Mouse (Mus musculus): Measurements from ENCODE around the gene Ptpn23.

DNA sequence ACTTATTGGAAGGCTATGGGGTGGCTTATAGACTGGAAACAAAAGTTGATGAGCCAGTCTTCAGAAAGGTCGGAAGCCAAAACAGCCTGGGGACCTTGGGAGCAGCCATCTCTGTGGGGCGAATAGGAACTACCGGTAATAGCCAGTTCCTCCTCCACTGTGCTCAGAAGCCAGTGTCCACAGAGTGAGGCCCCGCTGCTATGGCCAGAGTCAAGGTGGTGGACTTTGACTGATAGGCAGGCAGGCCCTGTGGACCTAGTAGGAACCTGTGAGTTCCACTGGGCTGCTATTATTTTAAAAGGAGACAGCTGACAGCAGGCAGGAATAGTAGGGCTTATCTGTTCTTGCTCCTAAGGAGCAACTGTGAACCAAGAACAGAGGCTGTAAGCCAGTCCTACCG, 57.4 kb downstream of the Ptpn23 start:
- no peak for TF ChIP-seq CTCF (IDR thresholded peaks at IDR 0.05; ENCODE audit: control insufficient read depth, insufficient read depth, low read length)
- TF ChIP-seq POLR2A (IDR thresholded peaks at IDR 0.05; ENCODE audit: borderline replicate concordance, control insufficient read depth, low read depth, low read length) = no peak
